Mouse (Mus musculus) gastrocnemius, postnatal 10 days (tissue): Measurements from ENCODE around the gene Smarca5. TPM values are rescaled to one million over a fixed set of nuclear protein-coding genes. Genes with fewer than 3 reads are reported as not detected.
A peak's percentile ranks its signal among the peaks of the same experiment; 100 is the strongest.

Experiments
- DNase-seq: peaks from one replicate; pipeline ENCODE4 v3.0.0; 2021; ENCODE audit warnings: mixed read lengths
- long read RNA-seq, 2 experiments: library from polyadenylated mRNA; stranded (forward); transcript quantifications; one replicate each; pipeline ENCODE4 v2.0.0; 2021
- total RNA-seq, 2 experiments: library from RNA; stranded (reverse); gene quantifications; 2 replicates each; pipeline ENCODE4 v1.2.3; 2021

Gene Smarca5
- total RNA-seq: 10 to 100 TPM; 33.0 to 36.1 TPM
- long read RNA-seq, experiment 1, full-length matches to known transcripts: 45 of 50 reads
- long read RNA-seq, experiment 1, partial matches to known transcripts: 2 of 50 reads
- long read RNA-seq, experiment 1, other reads (novel, unspliced or antisense): 3 of 50 reads
- long read RNA-seq, experiment 2, full-length matches to known transcripts: 24 of 27 reads
- long read RNA-seq, experiment 2, partial matches to known transcripts: 3 of 27 reads
- long read RNA-seq, experiment 2, other reads (novel, unspliced or antisense): 0 of 27 reads

DNA sequence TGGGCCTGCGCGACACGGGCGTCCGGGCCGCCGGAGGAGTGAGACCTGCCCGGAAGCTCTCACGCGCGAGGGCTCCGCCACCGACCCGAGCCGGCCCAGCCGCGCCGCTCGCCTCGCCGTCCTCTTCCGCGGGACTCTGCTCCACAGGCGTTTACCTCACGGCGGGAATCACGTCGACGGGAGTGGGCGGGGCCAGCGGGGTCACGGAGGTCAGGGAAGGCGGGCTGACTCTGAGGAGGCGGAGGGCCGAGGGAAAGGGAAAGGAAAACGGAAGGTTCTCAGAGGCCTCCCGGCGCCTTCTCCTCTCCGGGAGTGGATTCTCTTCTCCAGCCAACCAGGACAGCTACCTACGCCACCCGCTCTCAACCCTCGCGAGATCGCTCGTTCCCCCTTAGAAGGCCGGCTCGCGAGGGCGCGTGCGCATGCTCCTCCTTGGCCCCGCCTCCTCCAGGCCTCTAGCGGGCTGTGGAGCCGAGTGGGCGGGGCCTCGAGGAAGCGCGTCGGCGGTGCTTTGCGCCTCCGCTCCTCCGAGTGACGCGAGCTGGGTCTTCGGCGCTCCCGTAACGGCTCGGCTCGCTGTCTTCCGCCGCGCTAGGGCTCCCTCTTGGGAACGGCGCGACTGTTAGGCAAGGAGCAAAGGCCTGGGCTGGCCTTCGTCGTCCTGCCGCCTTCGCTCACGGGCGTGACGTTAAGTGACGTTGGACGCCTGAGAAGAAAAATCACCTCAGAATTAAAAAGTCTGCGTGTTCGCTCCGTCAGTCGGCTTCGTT is at the start of gene Smarca5:
Gene Smarca5, minus strand, starts transcription at position 343 of the 770 bp plus-strand sequence.
- DNase-seq: peak; percentile 95

DNA sequence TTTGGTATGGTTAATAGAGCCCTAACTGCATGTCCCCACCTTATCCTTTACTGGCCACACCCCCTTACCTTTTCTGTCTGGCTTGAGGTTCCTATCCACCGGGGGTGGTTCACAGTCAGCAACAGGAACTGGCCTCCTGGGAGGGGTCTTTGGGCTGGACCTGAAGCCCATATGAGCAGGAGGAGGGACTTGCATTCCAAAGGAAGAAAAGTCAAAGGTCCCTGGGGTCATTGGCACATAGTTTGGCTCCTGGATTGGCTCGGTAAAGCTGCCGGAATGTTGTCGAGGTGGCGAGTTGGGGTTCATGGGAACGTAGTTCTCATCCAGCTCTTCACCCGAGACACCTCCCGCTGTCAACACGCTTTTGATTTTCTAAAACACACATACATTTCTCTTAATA is 45.3 kb upstream of the Smarca5 start:
- no peak for DNase-seq

DNA sequence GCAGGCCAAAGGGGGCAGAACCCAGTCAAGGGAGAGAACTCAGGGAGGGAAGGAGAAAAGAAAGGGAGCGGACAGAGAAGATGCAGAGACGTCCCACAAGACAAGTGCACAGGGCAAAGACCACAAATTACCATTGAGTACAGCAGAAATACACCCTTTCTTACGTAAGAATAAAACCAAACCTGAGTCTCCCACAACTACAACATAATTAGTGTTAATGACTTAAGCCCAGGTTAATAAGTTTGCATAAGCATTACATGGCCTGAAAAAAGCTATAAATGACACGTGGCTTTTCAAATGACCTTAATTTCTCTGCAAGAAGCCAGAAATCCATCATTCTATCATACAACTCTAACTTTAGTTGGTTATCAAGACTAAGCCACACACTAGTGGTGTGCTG is 44.0 kb upstream of the Smarca5 start:
- no peak for DNase-seq

DNA sequence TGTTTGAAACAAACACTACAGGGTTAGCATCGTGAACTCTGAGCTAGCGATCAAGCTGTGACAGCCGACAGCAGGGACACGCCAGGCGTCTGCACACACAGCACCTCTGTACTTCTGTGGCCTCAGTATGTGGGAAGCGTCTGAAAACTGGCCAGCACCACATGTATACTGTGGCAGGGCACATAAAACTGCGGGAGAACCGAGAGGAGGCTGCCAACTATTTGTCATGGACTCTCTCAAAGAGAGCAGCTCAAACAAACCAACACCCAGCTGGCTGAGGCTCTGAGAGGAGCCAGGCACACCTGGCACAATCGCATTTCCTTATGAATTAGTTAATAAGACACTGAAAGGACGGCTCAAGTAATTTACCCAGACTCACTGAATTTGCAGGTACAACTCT is 42.0 kb upstream of the Smarca5 start:
- no peak for DNase-seq

DNA sequence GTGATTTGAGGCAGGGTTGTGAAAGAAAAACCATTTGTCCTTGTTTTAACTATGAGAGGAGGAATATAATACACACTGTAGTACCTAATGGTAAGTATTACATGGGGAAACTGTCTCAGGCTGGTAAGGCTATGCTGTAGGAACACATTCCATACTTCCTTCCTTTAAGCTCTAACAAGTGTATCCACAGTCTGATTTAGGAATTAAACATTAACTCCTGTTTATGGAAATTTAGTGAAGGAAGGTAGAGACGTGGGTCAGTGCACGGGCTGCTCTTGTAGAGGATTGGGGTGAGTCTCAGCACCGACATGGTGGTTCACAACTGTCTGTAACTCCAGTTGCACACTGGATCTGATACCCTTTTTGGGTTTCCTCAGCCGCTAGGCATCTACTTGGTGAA is 41.0 kb upstream of the Smarca5 start:
- no peak for DNase-seq

DNA sequence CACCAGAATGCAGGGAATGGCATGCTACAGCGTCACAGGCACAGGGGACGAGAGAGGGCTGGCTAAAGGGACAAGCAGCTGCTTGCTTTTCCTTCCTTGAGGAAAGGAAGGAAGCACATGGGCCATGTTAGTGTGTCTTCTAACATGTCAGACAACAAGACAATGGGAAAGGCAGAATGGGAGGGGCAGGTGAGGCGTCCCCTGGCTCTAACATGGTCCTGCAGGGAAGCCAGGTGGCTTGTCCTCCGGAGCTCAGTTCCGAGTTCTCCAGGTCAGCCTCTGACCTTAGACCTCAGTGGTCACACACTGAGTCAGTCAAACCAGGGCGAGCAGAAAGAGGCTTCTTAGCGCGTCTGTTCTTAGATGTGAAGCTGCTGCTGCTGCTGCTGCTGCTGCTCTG is 37.1 kb upstream of the Smarca5 start:
- DNase-seq: no peak

DNA sequence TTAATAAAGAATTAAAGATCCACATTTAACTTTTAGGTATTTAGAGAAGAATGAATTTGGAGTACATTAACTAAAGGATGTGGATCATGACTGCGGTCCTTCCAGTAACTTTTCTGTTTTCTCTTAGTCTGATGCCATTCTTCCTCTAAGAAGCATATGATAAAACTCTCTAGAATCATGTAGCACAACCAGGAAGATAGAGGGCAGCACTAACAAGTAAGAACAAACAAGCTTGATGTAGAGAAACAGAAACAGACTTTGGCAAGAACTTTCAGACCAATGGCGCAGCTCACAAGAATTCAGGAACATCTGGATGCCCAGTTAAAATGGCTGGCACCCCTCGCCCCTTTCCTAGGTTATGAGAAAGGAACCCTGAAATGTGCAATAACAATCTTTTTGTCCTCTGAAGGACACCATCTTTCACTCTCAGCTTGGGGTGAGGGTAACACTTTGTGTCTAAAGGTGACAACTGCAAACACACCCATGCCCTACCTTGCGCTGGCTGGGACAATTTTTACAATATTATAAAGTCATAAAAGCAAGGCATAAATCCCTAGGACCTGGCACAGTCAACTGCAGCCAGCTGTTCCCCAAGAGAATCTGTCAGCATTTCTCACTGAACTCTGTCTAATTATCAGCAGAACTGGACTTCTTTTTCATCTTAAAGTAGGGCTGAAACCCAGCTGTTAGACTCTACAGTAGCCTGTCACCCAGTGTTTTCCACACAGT is 33.6 kb upstream of the Smarca5 start:
- no peak for DNase-seq

DNA sequence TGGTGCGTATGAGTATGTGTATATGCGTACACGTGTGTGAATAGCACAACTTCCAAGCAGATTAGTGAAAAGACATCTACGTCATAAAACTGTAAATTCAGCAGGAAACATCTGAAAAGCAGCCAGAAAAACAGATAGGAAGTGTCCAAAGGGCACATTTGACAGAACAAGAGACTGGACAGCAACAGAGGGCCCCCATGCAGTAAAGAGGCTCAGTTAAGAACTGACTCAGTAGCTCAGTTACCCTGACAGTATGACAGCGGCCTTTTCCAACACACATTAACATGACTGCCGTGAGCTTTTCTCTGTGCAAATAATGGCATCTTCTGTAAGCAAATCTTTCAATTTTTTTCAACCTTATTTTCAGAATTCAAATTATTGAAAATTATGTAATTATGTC is 29.2 kb upstream of the Smarca5 start:
- no peak for DNase-seq

DNA sequence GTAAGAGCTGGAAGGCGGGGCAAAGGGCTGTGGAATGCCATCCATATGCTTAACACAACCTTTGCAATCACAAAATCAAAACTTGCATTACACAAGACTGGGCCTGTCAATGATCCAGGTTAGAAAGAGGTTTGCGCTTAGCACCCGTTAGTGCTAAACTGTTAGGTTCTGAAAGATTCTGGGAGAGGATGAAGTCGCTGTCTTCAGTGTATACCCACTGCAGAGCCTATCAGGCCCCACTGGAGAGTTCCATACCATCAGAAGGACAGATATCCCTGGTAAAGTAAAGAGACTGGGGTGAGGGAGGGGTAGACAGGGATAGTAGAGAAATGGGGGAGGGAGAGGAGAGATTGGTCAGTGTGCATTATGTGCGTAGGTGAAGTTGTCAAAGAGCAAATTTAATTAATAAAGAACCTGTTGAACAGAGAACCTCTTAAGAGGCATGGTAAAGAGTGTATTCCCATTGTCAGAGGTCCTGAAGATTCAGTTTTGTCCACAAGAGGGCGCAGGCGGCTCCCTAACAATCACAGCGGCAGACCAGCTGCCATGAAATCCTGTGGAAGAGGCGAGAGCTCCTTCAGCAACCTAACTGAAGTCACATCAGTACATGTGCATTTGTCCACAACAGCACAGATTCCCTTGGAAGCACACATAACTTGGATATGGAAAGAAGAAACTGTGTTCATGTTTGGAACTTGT is 13.9 kb upstream of the Smarca5 start:
- peak; percentile 86 for DNase-seq

DNA sequence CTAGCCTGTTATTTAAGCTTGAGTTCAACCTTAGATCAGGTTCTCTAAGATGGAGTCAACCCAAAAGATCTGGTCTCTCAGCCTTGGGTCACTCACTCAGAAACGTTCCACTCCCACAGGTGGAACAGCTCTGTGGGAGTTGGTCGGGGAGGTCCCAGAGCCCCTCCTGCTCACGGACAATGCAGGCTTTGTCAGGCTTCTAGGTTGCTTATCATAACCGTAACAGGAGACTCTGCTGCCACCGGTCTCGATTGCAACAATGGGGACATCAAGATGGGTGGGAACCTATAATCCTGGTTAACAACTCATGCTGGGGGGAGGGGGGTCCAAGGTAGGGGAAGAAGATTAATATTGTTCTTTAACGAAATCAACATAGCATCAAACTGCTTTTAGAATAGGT is 13.1 kb upstream of the Smarca5 start:
- DNase-seq: no peak

DNA sequence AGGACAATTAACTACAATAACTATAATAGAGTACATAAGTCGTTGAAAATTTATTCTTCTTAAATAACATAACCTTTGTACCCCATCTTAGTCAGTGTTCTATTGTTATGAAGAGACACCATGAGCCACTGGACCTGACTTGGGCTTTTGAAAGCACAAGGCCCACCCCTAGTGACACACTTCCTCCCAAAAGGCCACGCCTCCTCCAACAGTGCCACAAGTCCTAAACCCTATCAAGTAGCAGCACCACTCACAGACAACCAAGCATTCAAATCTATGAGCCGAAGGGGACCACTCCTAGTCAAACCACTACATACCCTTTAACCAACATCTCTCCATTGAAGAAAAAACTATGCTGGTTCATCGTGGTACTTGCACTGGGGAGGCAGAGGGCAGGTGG is 9.8 kb upstream of the Smarca5 start:
- DNase-seq: no peak

DNA sequence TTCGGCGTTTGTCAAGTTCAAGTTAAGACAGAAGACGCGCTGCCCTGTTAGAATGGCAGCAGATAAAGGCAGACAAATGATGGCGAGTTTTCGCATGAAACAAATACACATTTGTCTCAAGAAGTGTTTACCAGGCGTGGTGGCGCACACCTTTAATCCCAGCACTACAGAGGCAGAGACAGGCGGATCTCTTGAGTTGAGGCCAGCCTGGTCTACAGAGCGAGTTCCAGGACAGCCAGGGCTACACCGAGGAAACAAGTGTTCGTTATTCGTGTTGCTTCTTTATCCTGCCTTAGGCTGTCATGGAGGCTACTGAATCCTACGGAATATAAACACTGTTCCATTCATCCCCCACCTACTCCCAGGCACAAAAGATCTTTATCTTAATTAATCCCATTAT is 635 bp upstream of the Smarca5 start:
- DNase-seq: no peak

DNA sequence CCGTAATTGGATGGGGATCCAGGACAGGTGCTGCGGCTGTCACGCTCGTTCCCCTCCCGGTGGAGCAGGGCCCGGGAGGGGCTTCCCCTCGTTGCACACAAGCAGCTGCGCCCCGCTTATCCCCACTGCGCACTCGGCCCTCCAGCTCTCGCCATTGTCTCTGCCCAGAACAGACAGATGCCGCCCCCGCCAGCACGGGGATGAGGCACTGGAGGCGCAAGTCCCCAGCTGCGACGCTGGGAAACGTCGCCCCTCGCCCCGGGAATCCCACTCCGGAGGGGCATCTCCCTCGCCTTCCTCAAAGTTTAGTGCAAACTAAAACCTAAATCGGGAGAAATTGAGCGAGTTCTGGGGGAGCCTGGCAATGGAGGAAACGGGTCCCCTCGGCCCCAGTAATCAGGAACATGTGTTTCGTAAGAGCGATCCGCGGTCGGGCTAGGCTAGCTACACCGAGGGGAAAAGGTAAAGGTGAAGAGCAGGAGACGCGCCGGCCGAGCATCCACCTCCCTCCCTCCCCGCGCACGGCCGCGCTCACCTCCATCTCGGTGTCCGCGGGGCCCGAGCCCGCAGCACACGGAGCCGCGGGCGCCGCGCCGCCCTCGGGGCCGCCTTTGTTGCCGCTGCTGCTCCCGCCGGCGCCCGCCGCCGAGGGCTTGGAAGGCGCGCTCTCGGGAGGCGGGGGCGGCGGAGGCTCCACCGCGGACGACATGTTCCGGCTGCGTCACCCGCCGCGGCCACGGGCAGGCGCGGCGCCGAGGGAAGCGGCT is 726 bp downstream of the Smarca5 start:
- peak; percentile 54 for DNase-seq

DNA sequence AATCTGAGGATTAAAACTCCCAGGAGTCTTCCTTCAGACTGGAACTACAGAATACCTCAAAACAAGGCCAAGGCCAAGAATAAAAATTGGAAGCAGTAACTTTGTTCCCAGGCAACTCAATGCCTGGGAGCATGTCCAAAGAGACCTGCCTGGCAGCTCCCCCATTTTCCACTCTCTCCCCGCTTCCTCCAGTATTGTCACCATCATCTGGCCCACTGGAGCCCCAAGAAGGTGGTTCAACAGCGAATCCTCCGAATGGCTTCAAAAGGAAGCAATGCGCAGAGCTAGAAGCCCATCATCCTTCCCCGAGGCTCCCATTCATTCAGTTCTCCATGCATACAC is 1.3 kb downstream of the Smarca5 start:
- peak; percentile 22 for DNase-seq

DNA sequence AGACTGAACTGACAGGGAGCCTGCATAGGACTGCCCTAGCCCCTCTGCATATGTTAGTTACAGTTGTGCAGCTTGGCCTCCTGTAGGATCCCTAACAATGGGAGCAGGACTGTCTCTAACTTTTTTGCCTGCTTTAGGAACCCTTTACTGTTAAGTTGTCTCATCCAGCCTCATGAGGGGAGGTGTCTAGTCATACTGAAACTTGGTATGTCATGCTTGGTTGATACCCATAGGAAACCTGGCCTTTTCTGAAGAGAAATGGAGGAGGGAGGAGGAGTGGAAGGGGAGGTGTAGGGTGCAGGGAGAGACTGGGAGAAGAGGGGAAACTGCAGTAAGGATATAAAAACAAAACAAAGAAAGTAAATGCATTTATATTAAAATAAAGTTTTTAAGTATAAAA is 7.0 kb downstream of the Smarca5 start:
- no peak for DNase-seq

DNA sequence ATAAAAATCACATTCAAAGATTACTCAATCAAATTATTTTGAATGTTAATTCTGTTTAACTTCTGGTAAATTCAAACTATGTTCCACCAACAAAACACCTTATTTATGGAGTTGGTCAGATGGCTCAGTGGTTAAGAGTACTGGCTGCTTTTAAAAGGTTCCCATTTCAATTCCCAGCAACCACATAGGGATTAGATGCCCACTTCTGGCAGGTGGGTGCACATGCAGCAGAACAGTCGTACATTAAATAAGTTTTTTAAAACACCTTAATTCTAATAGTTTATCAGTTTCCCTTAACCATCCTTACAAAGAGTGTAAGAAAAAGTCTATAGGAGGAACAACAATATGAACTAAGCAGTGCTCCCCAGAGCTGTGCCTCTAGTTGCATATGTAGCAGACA is 24.8 kb downstream of the Smarca5 start:
- DNase-seq: no peak

DNA sequence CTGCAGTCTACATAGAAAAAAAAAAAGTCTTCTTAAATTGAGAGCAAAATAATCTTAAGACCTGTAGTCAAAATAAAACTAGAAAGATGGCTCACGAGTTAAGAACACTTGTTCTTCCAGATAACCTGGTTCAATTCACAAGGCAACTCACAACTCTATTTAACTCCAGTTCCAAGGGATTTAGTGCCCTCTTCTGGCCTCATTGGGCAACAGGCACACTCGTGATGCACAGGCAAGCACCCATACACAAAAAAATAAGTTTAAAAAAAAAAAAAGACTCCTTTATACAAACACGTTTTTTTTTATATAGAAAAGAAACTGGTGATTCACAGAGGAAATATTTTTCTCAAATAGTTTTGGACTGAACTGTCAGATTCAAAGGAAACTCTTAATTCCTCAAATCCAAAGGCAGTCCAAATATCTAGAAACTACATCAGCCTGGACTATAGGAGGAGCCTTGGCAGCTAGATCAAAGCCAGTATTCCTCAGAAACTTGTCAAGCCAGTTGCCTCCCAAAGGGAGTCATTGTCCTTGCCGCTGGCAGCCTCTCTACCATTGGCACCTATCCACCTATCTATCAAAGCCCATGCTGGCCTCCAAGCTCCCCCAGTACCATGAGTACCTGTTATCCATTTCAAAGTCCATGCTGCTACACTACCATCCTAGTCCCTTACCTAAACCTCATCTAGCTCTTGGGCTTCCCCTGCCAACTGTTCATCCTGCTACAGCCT is 28.5 kb downstream of the Smarca5 start:
- DNase-seq: no peak

DNA sequence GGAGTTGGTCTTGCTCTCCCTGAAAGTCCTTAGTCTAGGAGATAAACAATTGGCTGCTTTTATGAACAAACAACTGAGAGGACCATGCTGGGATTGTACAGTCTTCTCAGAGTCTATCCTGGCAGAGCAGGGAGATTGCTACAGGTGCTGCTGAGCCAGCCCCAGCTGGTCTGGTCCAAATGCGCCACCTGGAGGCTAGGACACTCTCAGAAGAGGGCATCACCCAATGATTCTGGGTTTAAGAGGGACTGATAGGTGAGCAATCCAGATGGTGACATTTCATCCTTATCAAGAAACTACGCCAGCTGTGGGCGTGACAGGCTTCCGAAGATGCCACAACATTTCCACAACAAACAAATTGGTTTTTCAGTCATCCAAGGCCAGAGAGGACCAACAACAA is 51.2 kb downstream of the Smarca5 start:
- peak; percentile 50 for DNase-seq

DNA sequence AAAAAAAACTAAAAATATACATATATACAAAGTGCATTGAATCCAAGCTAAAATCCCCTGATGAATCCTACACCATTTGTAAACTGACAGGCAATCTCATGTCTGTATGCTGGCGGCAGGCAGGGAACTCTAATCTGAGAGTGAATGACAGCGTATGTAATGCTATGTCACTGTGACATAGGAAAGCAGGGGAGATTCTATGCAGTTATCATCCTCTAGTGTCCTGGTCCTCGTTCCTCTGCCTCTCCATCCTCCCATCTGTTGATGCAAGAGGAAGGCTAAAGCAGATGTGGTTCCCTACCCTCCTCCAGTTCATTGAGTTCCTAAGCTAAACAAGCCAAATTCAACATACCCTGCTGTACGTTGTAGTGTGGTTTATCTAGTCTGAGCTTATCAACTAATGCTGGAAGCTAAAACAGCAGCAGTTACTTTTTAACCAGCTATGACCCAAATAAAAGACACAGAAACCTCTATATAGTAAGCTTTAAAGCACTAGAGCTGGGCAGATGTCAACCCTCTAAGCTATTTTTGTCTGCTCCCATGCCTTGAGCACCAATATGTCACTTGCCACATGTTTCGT is 55.5 kb downstream of the Smarca5 start:
- DNase-seq: no peak

DNA sequence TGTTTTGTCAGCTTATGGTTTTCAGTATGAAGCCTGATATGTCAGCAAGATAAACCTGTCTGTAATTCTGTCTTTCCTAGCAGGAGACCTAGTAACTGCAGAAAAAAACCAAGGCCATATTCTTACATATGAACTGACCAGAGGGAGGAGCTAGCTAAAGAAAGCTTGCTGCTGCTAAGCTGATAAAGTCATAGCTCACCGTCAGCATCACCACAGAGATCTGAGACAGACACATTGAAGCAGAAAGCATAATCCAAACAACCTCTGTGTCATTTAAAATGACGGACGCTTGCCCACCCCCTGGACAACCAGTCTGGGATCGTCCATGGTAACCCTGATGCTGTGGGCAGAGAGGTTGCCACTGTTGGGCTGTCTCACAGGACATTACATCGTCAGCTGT is 56.7 kb downstream of the Smarca5 start:
- DNase-seq: no peak
